Mouse (Mus musculus): ENCODE data around the gene Gps2. TPM values are rescaled to one million over a fixed set of nuclear protein-coding genes. Genes with fewer than 3 reads are reported as not detected.
A peak's percentile ranks its signal among the peaks of the same experiment; 100 is the strongest.

Gps2 gene
- total and polyA plus RNA-seq, 3 experiments = 25.0 to 73.6 (median 29.4) TPM

DNA sequence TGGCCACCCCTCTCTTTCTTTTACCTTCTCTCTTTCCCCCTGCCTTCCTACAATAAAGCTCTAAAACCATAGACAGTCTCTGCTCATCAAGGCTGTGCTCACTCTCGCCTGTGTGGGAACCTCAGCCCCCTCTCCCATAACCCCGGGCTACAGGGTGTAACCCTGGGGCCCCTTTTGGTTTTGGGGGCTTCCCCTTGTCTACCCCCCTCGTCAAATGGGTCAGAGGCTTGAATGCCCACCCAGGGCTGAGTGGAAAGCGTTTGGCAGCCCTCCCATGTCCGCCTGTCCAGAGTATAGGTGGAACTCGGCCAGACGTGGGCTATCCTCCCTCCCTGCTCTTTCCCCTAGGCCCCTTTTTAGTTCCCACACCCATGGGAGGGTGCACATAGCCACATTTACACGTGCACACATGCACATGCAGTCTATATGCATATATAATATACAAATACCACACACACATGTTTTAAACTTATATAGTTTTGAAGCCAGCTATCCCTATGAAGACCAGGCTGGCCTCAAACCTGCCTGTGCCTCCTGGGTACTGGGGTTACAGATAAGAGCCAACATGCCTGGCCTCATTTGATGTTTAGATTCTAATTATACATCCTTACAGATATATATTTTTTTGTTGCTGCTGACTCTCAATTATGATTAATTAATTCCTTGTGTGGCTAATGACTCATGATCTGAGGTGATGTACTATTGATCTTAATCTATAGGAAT, 49.4 kb upstream of the Gps2 start:
- dilution Hi-C loops (cut with MboI; ENCODE audit: extremely low pct_ligation_motif_present, extremely low pct_unique_long_range_greater_than_20kb, low sequenced_read_pairs) = no loop called here
- TF ChIP-seq MAZ (IDR thresholded peaks at IDR 0.05; ENCODE audit: low read depth, low read length) = no peak
- TF ChIP-seq BHLHE40 (IDR thresholded peaks at IDR 0.05; ENCODE audit: low read depth, low read length) = 0 out of 2 replicates have a peak, but pooled peaks have one; percentile 26
- DNase-seq (ENCODE audit: extremely low read depth) = no peak
- H3K27ac ChIP-seq (ENCODE audit: insufficient read depth, low read depth) = no peak overlapping the region
- in situ Hi-C loops (cut with MboI; ENCODE audit: low pct_ligation_motif_present, low pct_unique_long_range_greater_than_20kb, low sequenced_read_pairs) = no loop called here
- H3K4me1 ChIP-seq (ENCODE audit: control insufficient read depth in 1 of 2, insufficient read depth in 2 of 2) = no peaks in the 10 kb centered on the region
- H3K79me2 ChIP-seq (replicated peaks; ENCODE audit: control insufficient read depth, extremely low read depth, insufficient read depth, poor library complexity, severe bottlenecking) = no peaks in the 10 kb centered on the region
- peaks cover 25% of the 10 kb centered on the region for H3K27me3 ChIP-seq (replicated peaks)
- no peak overlapping the region for H3K9ac ChIP-seq (ENCODE audit: insufficient read depth, low read depth)
- H3K4me3 ChIP-seq (replicated peaks in 1 of 3; ENCODE audit: low read depth in 2 of 3, low read length in 2 of 3, poor library complexity in 1 of 3) = no peak overlapping the region
- H3K4me2 ChIP-seq (ENCODE audit: insufficient read depth, low read depth, poor library complexity, severe bottlenecking) = no peak overlapping the region
- no peaks in the 10 kb centered on the region for H3K9me3 ChIP-seq (replicated peaks; ENCODE audit: low read length)
- H3K36me3 ChIP-seq (replicated peaks in 1 of 2; ENCODE audit: control insufficient read depth in 1 of 2, insufficient read depth in 1 of 2, low read length in 1 of 2) = no peaks in the 10 kb centered on the region

DNA sequence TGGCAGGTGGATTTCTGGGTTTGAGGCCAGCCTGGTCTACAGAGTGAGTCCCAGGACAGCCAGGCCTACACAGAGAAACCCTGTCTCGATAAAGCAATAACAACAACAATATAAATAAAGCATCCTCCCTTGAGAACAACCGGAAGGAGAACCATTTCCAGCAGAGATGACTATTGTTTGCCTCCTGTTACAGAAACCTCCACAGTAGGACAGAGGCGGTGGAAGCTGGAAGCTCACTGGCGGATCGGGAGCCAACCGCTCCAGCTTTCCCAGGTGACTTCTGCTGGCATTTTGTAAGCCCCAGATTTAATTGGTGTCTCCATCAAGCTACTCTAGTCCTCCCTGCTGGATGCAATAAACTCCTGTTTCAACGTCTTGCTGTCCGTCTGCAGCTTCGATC, 48.1 kb upstream of the Gps2 start:
- no peaks in the 10 kb centered on the region for H3K79me2 ChIP-seq (replicated peaks; ENCODE audit: control insufficient read depth, extremely low read depth, insufficient read depth, poor library complexity, severe bottlenecking)
- H3K4me2 ChIP-seq (ENCODE audit: insufficient read depth, low read depth, poor library complexity, severe bottlenecking) = no peak overlapping the region
- no peak for DNase-seq (ENCODE audit: extremely low read depth)
- dilution Hi-C loops (cut with MboI; ENCODE audit: extremely low pct_ligation_motif_present, extremely low pct_unique_long_range_greater_than_20kb, low sequenced_read_pairs) (no loop called here), in situ Hi-C loops (cut with MboI; ENCODE audit: low pct_ligation_motif_present, low pct_unique_long_range_greater_than_20kb, low sequenced_read_pairs) (no loop called here)
- no peak overlapping the region for H3K27ac ChIP-seq (ENCODE audit: insufficient read depth, low read depth)
- H3K27me3 ChIP-seq (replicated peaks) = peaks cover 23% of the 10 kb centered on the region
- no peak overlapping the region for H3K4me3 ChIP-seq (replicated peaks in 1 of 3; ENCODE audit: low read depth in 2 of 3, low read length in 2 of 3, poor library complexity in 1 of 3)
- H3K9me3 ChIP-seq (replicated peaks; ENCODE audit: low read length) = no peaks in the 10 kb centered on the region
- peaks cover 0 to 3% of the 10 kb centered on the region in 2 experiments; a peak in 1 of 4 replicates for H3K4me1 ChIP-seq (ENCODE audit: control insufficient read depth in 1 of 2, insufficient read depth in 2 of 2)
- TF ChIP-seq SIN3A (IDR thresholded peaks at IDR 0.05; ENCODE audit: low read length) (no peak), NRF1 (IDR thresholded peaks at IDR 0.05; ENCODE audit: low read depth, low read length) (no peak), ELF1 (IDR thresholded peaks at IDR 0.05; ENCODE audit: low read depth, low read length) (no peak), KAT2A (IDR thresholded peaks at IDR 0.05; ENCODE audit: insufficient replicate concordance, low read length) (no peak), CHD1 (IDR thresholded peaks at IDR 0.05; ENCODE audit: low read depth, low read length) (no peak), TBP (conservative IDR thresholded peaks at IDR 0.05; ENCODE audit: low read depth, low read length) (no peak)
- H3K36me3 ChIP-seq (replicated peaks in 1 of 2; ENCODE audit: control insufficient read depth in 1 of 2, insufficient read depth in 1 of 2, low read length in 1 of 2) = no peaks in the 10 kb centered on the region
- H3K9ac ChIP-seq (ENCODE audit: insufficient read depth, low read depth) = no peak overlapping the region

DNA sequence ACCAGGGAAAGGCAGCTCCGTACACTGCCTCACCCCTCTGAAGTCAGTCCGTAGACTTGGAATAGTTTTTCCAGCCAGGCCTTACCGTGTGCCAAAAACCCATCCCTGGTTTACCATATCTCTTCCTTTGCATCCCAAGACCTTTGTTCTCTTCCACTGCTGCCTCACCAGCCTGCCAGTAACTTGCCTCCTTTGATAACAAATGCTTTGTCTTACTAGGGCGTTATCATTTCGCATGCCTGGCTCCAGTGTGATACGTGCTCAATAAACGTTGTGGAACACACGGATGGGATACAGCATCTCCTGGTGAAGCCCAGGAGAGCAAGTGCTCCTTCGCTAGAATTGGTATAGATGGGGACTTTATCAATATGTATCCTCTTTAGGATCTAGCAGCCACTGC, 46.4 kb upstream of the Gps2 start:
- dilution Hi-C loops (cut with MboI; ENCODE audit: extremely low pct_ligation_motif_present, extremely low pct_unique_long_range_greater_than_20kb, low sequenced_read_pairs) (no loop called here), in situ Hi-C loops (cut with MboI; ENCODE audit: low pct_ligation_motif_present, low pct_unique_long_range_greater_than_20kb, low sequenced_read_pairs) (no loop called here)
- Histone ChIP-seq H3K79me2 (replicated peaks; ENCODE audit: control insufficient read depth, extremely low read depth, insufficient read depth, poor library complexity, severe bottlenecking) (no peaks in the 10 kb centered on the region), H3K27ac (ENCODE audit: insufficient read depth, low read depth) (no peak overlapping the region), H3K36me3 (replicated peaks in 1 of 2; ENCODE audit: control insufficient read depth in 1 of 2, insufficient read depth in 1 of 2, low read length in 1 of 2) (no peaks in the 10 kb centered on the region), H3K9me3 (replicated peaks; ENCODE audit: low read length) (no peaks in the 10 kb centered on the region), H3K27me3 (replicated peaks) (peaks cover 22% of the 10 kb centered on the region), H3K4me3 (replicated peaks in 1 of 3; ENCODE audit: low read depth in 2 of 3, low read length in 2 of 3, poor library complexity in 1 of 3) (no peak overlapping the region), H3K4me2 (ENCODE audit: insufficient read depth, low read depth, poor library complexity, severe bottlenecking) (no peak overlapping the region), H3K9ac (ENCODE audit: insufficient read depth, low read depth) (no peak overlapping the region), H3K4me1 (ENCODE audit: control insufficient read depth in 1 of 2, insufficient read depth in 2 of 2) (peaks cover 4 to 18% of the 10 kb centered on the region in 2 experiments)
- DNase-seq (ENCODE audit: extremely low read depth) = no peak
- TF ChIP-seq SIN3A (IDR thresholded peaks at IDR 0.05; ENCODE audit: low read length) = no peak
- no peak for TF ChIP-seq MAFK (IDR thresholded peaks at IDR 0.05; ENCODE audit: insufficient replicate concordance, low read length)
- no peak for TF ChIP-seq ZC3H11A (IDR thresholded peaks at IDR 0.05; ENCODE audit: low read depth, low read length)
- no peak for TF ChIP-seq GABPA (IDR thresholded peaks at IDR 0.05; ENCODE audit: insufficient replicate concordance, low read depth, low read length)
- TF ChIP-seq SMC3 (IDR thresholded peaks at IDR 0.05; ENCODE audit: low read depth, low read length) = no peak
